Mouse (Mus musculus): ENCODE results near the gene Rhov.

DNA sequence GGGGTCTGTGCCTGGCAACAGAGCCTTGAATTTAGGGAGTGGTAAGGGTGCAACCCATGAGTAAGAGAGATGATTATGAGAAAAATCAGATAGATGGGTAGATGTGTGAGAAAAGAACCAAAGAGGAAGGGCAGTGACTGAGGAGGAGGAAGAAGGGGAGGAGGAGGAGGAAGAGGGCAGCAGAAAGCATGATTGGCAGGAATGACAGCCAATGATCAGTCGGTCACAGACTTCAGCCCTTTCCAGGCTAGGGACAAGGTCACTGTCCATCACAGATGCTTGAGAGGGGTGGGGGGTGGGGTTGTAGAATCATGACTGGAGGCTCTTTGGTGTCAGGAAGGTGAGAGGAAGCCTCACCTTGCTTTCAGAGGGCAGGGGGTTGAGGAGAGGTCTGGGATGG lies 10.6 kb downstream of the Rhov start:
- TF ChIP-seq POLR2A (IDR thresholded peaks at IDR 0.05; ENCODE audit: borderline replicate concordance, control insufficient read depth, low read depth, low read length): no peak
- no peak for TF ChIP-seq CTCF (IDR thresholded peaks at IDR 0.05; ENCODE audit: control insufficient read depth, insufficient read depth, low read length)
